Mouse (Mus musculus): ENCODE results near the gene 4931414P19Rik.
"Not testable (repeated sequence)": the region's sequence is repeated elsewhere in the genome, so short reads cannot be mapped to it uniquely, and the experiment has no call there.

The 4931414P19Rik gene

DNA sequence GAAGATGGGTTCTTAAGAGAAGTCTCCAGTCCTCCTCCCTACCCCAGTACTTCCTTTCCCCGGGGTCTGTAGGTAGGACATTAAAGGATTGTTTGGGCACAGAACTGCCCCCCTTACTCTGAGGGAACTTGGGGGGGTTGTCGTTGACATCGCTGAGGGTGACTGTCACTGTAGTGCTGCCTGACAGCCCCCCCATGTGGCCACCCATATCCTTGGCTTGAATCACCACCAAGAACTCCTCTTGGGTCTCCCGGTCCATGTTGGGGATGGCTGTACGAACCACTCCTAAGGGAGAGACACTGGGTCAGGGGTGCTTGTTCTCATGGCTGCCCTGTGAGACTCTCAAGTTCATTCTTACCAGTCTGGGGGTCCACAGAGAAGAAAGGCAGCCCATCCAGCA is 32.4 kb upstream of the 4931414P19Rik start:
- no peaks in the 10 kb centered on the region for H3K27me3 ChIP-seq (ENCODE audit: control insufficient read depth, insufficient read depth, low read length, poor library complexity, severe bottlenecking)
- DNase-seq (ENCODE audit: low read depth, low spot score), result no peak
- peaks cover 2% of the 10 kb centered on the region; the same call in 1 of the 2 replicates for H3K36me3 ChIP-seq (ENCODE audit: control insufficient read depth, insufficient read depth, low read length, poor library complexity, severe bottlenecking)

DNA sequence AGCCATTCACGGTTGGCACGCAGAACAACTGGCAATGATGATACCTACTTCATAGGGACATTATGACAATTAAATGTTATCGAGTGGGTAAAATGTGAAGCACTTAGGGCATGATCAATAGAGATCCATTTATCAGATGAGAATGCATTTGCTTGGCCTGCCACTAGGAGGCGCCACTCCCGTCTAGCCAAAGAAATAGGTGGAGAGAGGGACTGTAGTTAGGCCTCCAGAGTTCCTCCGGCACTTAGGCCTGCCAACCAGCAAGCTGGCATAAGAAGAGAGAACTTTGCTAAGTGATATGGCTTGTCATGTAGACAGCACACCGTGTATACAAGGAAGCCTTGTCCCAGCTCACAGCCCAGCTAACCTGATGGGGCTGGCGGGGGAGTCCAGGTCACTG is 31.2 kb upstream of the 4931414P19Rik start:
- peak; percentile 71 for DNase-seq (ENCODE audit: low read depth, low spot score)
- Histone ChIP-seq H3K27me3 (ENCODE audit: control insufficient read depth, insufficient read depth, low read length, poor library complexity, severe bottlenecking) (no peaks in the 10 kb centered on the region), H3K36me3 (ENCODE audit: control insufficient read depth, insufficient read depth, low read length, poor library complexity, severe bottlenecking) (no peaks in the 10 kb centered on the region)

DNA sequence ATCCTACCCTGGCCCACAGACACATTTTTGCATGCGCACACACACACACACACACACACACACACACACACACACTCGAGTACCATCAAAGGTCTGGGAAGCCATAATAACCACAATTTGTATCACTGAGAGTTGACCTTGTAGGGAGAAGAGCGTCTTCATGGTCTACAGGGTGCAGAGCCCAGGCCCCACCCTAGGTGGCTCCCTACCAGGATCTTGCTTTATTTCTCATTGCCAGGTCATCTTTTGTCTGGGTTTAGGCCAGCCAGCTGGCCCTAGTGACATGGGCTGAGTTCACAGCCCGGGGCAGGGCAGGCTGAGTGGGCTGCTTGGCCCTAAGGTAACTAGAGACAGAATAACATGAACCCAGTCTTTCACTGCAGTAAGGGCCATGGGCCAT is 28.4 kb upstream of the 4931414P19Rik start:
- Histone ChIP-seq H3K36me3 (ENCODE audit: control insufficient read depth, insufficient read depth, low read length, poor library complexity, severe bottlenecking) (no peaks in the 10 kb centered on the region), H3K27me3 (ENCODE audit: control insufficient read depth, insufficient read depth, low read length, poor library complexity, severe bottlenecking) (no peaks in the 10 kb centered on the region)
- no peak for DNase-seq (ENCODE audit: low read depth, low spot score)

DNA sequence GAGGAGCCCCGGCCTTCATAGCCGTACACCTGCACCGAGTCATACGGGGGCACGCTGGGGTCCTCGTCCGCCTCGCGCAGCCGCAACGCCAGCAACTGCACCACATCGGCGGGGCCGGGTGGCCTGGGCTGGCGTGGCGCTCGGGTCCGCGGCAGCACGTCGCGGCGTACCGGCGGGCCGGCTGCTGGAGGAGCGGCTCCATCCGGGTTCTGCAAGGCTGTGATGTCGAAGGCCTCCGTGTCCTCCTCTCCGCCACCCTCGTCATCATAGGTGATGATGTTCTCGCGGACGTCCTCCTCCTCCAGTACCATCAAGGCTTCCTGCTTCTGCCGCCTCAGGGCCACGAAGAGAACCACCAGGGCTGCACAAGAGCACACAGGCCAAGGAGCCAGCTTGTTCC is 26.5 kb upstream of the 4931414P19Rik start:
- H3K27me3 ChIP-seq (ENCODE audit: control insufficient read depth, insufficient read depth, low read length, poor library complexity, severe bottlenecking), result no peaks in the 10 kb centered on the region
- no peaks in the 10 kb centered on the region for H3K36me3 ChIP-seq (ENCODE audit: control insufficient read depth, insufficient read depth, low read length, poor library complexity, severe bottlenecking)
- DNase-seq (ENCODE audit: low read depth, low spot score), result no peak

DNA sequence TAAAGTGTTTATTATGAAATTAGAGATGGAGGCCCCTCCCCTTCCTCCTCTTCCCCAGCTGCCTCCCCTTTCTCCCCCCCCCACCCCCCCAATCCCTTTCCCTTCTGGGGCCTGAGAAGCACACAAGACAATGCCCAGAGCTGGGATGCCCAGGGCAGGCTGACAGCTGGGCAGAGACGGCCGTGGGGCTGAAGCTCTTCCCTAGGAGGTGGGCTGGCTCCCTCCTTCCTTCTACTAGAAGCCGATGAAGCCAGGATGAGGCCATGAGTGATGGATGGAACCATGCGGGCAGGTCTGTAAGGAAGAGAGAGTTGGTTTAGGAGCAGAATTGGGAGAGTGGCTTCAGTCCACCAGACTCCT is 25.4 kb upstream of the 4931414P19Rik start:
- no peak for DNase-seq (ENCODE audit: low read depth, low spot score)
- Histone ChIP-seq H3K27me3 (ENCODE audit: control insufficient read depth, insufficient read depth, low read length, poor library complexity, severe bottlenecking) (no peaks in the 10 kb centered on the region), H3K36me3 (ENCODE audit: control insufficient read depth, insufficient read depth, low read length, poor library complexity, severe bottlenecking) (no peaks in the 10 kb centered on the region)

DNA sequence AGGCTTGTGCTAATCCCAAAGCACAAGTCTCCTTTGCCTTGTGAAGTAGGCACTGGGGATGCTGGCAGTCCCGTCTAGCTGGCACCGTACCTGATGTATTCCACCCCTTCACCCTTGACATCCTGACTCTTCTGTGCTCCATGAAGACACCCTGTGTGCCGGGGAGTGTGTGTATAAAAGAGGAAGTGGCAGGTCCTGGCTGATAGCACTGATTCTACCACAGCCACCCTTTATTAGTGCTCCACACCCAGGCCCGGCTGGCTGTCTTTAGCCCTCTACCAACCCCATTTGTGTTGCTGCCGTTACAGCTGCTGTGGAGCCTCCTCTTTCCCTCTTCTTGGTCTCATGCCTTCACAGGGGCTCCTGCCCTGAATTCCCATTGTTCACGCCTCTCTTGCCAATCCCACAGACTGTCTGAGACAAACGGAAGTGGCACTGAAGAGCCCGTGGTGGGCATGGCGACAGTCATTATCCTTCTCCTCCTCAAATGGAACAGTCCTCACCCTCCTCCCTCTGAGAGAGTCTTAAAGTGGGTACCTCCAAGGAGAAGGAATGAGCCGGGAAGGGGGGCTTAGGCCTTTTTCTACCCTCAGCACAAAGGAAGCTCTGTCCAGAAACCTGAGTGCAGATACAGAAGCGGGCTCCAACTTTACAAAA is 24.9 kb upstream of the 4931414P19Rik start:
- DNase-seq (ENCODE audit: low read depth, low spot score), result no peak
- Histone ChIP-seq H3K27me3 (ENCODE audit: control insufficient read depth, insufficient read depth, low read length, poor library complexity, severe bottlenecking) (no peaks in the 10 kb centered on the region), H3K36me3 (ENCODE audit: control insufficient read depth, insufficient read depth, low read length, poor library complexity, severe bottlenecking) (no peaks in the 10 kb centered on the region)

DNA sequence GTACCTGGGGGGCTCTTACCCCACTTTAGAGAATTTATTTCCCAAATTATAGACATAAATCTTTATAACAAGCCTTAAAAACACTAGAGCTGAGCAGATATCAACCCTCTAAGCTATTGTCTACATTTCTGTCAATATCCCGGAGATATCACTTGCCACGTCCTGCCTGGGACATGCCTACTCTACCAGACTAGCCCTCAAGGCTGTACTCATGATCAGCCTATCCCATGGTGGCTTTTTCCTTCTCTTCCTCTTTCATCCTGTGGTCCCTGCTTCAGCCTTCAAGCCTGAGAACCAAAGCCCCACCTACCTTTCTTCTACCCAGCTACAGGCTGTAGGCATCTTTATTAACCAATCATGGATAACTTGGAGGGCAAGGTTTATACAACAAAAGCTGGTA is 24.0 kb upstream of the 4931414P19Rik start:
- Histone ChIP-seq H3K36me3 (ENCODE audit: control insufficient read depth, insufficient read depth, low read length, poor library complexity, severe bottlenecking) (no peaks in the 10 kb centered on the region), H3K27me3 (ENCODE audit: control insufficient read depth, insufficient read depth, low read length, poor library complexity, severe bottlenecking) (no peaks in the 10 kb centered on the region)
- no peak for DNase-seq (ENCODE audit: low read depth, low spot score)

DNA sequence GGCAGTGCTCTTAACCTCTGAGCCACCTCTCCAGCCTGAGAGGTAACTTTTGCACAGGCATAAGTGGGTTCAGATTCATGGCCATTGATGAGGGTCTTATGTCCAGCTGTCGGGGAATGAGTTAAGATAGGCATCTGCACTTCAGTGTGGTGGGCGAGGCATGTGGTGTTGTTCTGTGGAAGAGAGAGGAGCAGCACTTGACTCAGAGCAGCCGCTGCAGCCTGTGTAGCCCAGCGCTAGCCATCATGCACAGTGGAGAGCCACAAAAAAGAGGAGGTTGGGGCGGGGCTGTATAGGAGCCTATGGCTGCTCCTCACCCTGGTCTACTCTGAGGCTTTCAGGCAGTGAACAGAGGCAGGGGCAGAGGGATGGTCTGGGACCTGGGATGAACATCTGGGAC is 22.3 kb upstream of the 4931414P19Rik start:
- no peak for DNase-seq (ENCODE audit: low read depth, low spot score)
- Histone ChIP-seq H3K27me3 (ENCODE audit: control insufficient read depth, insufficient read depth, low read length, poor library complexity, severe bottlenecking) (no peaks in the 10 kb centered on the region), H3K36me3 (ENCODE audit: control insufficient read depth, insufficient read depth, low read length, poor library complexity, severe bottlenecking) (no peaks in the 10 kb centered on the region)

DNA sequence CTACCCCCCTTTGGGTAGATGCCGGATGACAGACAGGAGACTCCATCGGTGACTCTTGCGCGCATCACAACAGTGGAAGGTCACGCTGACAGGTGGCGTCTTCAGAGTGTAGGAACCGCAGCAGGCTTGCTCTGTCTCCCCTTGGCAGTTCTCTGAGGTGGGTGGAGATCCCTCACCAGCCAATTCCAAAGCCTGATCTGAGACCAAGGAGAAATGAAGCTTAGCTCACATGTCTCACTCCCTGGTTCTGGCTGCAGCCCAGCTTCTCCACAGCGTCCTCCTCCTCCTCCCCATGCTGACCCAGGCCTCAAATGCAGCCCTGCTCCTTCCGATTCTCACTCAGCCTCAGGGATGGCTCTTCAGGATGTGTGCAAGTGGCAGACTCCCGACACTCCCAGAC is 19.2 kb upstream of the 4931414P19Rik start:
- Histone ChIP-seq H3K36me3 (ENCODE audit: control insufficient read depth, insufficient read depth, low read length, poor library complexity, severe bottlenecking) (no peaks in the 10 kb centered on the region), H3K27me3 (ENCODE audit: control insufficient read depth, insufficient read depth, low read length, poor library complexity, severe bottlenecking) (no peaks in the 10 kb centered on the region)
- DNase-seq (ENCODE audit: low read depth, low spot score), result no peak

DNA sequence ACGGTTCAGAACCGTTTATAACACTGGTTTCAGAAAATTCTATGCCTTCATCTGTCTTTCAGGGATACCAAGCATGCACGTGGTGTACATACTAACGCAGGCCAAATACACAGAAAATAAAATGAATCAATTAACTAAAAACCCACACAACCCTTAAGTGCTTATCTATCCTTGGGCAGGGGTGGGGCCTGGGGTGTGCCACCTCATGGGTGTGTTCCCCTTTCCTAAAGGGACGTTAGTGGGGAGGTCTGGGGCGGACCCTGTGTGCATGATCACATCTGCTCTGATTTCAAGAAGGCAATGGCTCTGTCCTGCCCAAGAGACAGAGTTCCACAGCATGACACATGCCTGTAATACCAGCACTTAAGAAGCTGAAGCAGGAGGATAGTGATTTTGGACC is 17.5 kb upstream of the 4931414P19Rik start:
- no peak for DNase-seq (ENCODE audit: low read depth, low spot score)
- no peaks in the 10 kb centered on the region for H3K36me3 ChIP-seq (ENCODE audit: control insufficient read depth, insufficient read depth, low read length, poor library complexity, severe bottlenecking)
- H3K27me3 ChIP-seq (ENCODE audit: control insufficient read depth, insufficient read depth, low read length, poor library complexity, severe bottlenecking), result no peaks in the 10 kb centered on the region

DNA sequence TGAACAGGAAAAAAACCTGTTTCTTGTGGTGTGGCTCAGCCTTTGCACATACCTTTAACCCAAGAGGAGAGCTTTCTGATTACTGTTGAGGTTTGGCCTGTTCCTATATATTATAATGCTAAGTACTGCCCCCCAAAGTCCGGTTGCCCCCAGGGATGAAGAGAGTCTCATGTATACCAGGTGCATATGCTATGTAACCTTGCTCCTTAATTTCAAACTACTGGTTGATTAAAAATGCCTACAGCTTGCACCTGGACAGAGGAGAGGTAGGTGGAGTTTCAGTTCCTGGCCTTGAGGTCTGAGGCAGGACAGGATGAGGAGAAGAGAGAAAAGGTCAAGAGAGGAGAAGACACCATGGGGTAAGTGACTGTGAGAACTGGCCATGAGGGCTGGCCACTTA is 15.3 kb upstream of the 4931414P19Rik start, which contains the start of gene Psmb11:
TSS of gene Psmb11 (plus strand) at position 301 of the 400 bp plus-strand sequence.
- DNase-seq (ENCODE audit: low read depth, low spot score), result no peak
- H3K27me3 ChIP-seq (ENCODE audit: control insufficient read depth, insufficient read depth, low read length, poor library complexity, severe bottlenecking), result no peaks in the 10 kb centered on the region
- no peaks in the 10 kb centered on the region for H3K36me3 ChIP-seq (ENCODE audit: control insufficient read depth, insufficient read depth, low read length, poor library complexity, severe bottlenecking)

DNA sequence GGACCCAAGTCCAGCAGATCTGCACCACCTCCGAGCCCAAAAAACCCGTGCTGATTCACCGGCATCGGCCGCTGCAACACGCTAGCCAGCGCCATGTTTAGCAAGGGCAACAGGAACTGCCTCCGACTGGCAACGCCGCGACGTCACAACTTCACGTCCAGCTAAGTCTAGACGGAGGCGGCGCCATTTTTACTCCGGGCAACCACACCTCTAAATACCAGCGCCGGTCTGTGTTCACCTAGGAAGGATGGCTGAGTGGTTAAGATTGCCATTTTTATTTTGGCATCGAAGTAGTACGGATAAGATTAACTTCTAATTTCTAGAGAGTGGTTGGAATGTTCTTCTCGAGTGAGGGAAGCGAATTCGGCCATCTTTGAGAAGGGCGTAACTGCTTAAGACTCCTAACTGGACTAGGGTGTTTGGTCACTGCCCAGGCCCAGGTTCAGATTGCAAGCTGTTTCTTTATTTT is 12.1 kb upstream of the 4931414P19Rik start, which contains the start of gene Psmb5:
TSS of gene Psmb5 (minus strand) at position 126 of the 469 bp plus-strand sequence.
- Histone ChIP-seq H3K36me3 (ENCODE audit: control insufficient read depth, insufficient read depth, low read length, poor library complexity, severe bottlenecking) (0 out of 2 replicates have a peak, but pooled peaks cover 2% of the 10 kb centered on the region), H3K27me3 (ENCODE audit: control insufficient read depth, insufficient read depth, low read length, poor library complexity, severe bottlenecking) (no peaks in the 10 kb centered on the region)
- DNase-seq (ENCODE audit: low read depth, low spot score), result peak; percentile 91

DNA sequence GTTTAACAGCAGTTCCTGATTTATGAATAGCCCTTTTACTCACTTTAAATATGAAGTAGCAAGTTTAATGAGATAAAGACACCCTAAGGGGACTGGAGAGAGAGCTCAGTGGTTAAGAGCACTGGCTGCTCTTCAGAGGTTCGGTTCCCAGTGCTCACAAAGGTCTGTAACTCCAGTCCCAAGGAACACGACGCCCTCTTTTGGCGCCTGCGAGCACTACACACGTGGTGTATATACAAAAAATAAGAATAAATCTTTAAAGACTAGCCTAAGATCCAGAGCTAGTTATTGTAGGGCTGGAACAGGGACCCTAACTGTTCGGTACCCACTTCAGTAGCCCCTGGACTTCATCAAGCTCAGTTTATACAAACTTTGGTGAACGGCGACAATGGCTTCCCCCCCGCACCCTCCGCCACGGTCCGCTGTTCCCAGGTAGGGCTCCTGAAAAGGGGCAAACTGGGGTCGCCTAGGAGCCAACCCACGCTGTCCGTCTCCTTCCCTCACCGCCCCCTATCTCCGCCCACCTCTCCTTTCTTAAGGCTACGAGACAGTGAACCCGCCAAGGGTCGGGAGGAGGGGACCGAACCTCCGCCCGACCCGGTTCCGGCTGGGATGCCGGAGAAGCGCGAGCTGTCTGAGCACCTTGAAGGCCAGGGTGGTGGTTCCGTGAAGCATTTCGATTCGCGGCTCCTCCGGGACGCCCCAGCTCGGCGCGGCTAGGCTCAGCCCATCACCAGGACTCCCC is 11.5 kb upstream of the 4931414P19Rik start:
- DNase-seq (ENCODE audit: low read depth, low spot score), result peak; percentile 32

DNA sequence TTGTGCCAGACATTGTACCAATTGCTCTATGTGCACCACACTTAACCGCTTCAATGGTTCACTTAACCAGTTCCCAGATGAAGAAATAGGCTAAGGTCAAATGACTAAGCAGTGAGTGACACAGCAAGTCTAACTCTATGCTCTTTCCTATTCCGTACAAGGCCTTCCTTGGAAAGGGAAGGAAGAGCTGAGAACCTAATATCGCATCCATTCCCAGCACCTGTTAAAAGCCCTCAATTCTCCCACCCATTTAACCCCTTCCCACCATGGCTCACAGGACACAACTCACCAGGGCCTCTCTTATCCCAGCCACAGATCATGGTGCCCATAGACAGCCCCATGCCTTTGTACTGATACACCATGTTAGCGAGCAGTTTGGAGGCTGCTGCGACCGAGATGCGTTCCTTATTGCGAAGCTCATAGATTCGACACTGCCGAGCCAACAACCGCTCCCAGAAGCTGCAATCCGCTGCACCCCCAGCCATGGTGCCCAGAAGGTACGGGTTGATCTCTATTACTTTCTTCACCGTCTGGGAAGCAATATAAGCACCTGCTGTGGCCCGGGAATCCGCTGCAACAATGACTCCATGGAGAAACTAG is 10.5 kb upstream of the 4931414P19Rik start:
- H3K36me3 ChIP-seq (ENCODE audit: control insufficient read depth, insufficient read depth, low read length, poor library complexity, severe bottlenecking), result peaks cover 5% of the 10 kb centered on the region; the same call in 1 of the 2 replicates
- no peak for DNase-seq (ENCODE audit: low read depth, low spot score)
- no peaks in the 10 kb centered on the region for H3K27me3 ChIP-seq (ENCODE audit: control insufficient read depth, insufficient read depth, low read length, poor library complexity, severe bottlenecking)

More for the DNA sequence above, 11.5 kb upstream of the 4931414P19Rik start:
- Histone ChIP-seq H3K27me3 (ENCODE audit: control insufficient read depth, insufficient read depth, low read length, poor library complexity, severe bottlenecking) (no peaks in the 10 kb centered on the region), H3K36me3 (ENCODE audit: control insufficient read depth, insufficient read depth, low read length, poor library complexity, severe bottlenecking) (0 out of 2 replicates have a peak, but pooled peaks cover 2% of the 10 kb centered on the region)

DNA sequence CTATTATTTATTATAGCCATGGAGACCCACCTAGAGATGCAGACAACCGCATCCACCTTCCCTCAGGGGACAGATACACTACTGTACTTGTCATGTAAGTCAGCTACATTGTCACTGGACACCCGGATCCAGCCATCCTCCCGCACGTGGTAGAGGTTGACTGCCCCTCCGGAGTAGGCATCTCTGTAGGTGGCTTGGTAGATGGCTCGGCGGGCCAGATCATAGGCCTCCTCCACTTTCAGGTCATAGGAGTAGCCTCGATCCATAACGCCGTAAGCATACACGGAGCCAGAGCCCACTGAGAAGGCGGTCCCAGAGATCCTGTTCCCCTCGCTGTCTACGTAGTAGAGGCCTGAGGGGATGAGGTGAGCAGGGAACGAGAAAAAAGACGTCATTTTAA is 8.3 kb upstream of the 4931414P19Rik start:
- H3K27me3 ChIP-seq (ENCODE audit: control insufficient read depth, insufficient read depth, low read length, poor library complexity, severe bottlenecking); H3K36me3 ChIP-seq (ENCODE audit: control insufficient read depth, insufficient read depth, low read length, poor library complexity, severe bottlenecking); DNase-seq (ENCODE audit: low read depth, low spot score): not testable (repeated sequence)
